Mouse (Mus musculus): ENCODE results near the gene Nckap5. TPM values are rescaled to one million over a fixed set of nuclear protein-coding genes. Genes with fewer than 3 reads are reported as not detected.

The Nckap5 gene
- polyA plus RNA-seq, 1 experiment from 2014 or later: 6.2 TPM

GRCm38 (mm10) chr1:126760386-126760785, 70.2 kb downstream of the Nckap5 start:
- H3K4me1 ChIP-seq (ENCODE audit: control insufficient read depth, insufficient read depth, low read length): no peaks in the 10 kb centered on the region
- H3K4me2 ChIP-seq (ENCODE audit: low read depth, low read length): no peak overlapping the region
- DNase-seq (ENCODE audit: low spot score) (no peak), ATAC-seq (ENCODE audit: low read depth) (no peak)
- no peaks in the 10 kb centered on the region for H3K27me3 ChIP-seq (replicated peaks; ENCODE audit: control insufficient read depth, insufficient read depth, low read length)
- no peak overlapping the region for H3K9ac ChIP-seq (ENCODE audit: low read depth, low read length)
- H3K9me3 ChIP-seq (ENCODE audit: control insufficient read depth, low read length): no peaks in the 10 kb centered on the region
- H3K27ac ChIP-seq (replicated peaks; ENCODE audit: low read depth, low read length): no peak overlapping the region
- H3K36me3 ChIP-seq (ENCODE audit: control insufficient read depth, insufficient read depth, low read length): no peaks in the 10 kb centered on the region
- H3K4me3 ChIP-seq (ENCODE audit: low read depth, low read length): no peak overlapping the region
- 74% methylated on average over 2 of the region's 2 CpGs for WGBS

GRCm38 (mm10) chr1:126755682-126756081, 74.9 kb downstream of the Nckap5 start:
- DNase-seq (ENCODE audit: low spot score) (no peak), ATAC-seq (ENCODE audit: low read depth) (no peak)
- no peaks in the 10 kb centered on the region for H3K9me3 ChIP-seq (ENCODE audit: control insufficient read depth, low read length)
- H3K36me3 ChIP-seq (ENCODE audit: control insufficient read depth, insufficient read depth, low read length): no peaks in the 10 kb centered on the region
- H3K4me2 ChIP-seq (ENCODE audit: low read depth, low read length): no peak overlapping the region
- H3K4me1 ChIP-seq (ENCODE audit: control insufficient read depth, insufficient read depth, low read length): no peaks in the 10 kb centered on the region
- 68% methylated on average over 5 of the region's 5 CpGs for WGBS
- H3K27ac ChIP-seq (replicated peaks; ENCODE audit: low read depth, low read length): no peak overlapping the region
- no peaks in the 10 kb centered on the region for H3K27me3 ChIP-seq (replicated peaks; ENCODE audit: control insufficient read depth, insufficient read depth, low read length)
- no peak overlapping the region for H3K4me3 ChIP-seq (ENCODE audit: low read depth, low read length)
- no peak overlapping the region for H3K9ac ChIP-seq (ENCODE audit: low read depth, low read length)

- ATAC-seq (ENCODE audit: low read depth) (no peak), DNase-seq (ENCODE audit: low spot score) (no peak)
- Histone ChIP-seq H3K27me3 (replicated peaks; ENCODE audit: control insufficient read depth, insufficient read depth, low read length) (no peaks in the 10 kb centered on the region), H3K36me3 (ENCODE audit: control insufficient read depth, insufficient read depth, low read length) (no peaks in the 10 kb centered on the region), H3K4me1 (ENCODE audit: control insufficient read depth, insufficient read depth, low read length) (no peaks in the 10 kb centered on the region), H3K4me2 (ENCODE audit: low read depth, low read length) (no peak overlapping the region), H3K27ac (replicated peaks; ENCODE audit: low read depth, low read length) (no peak overlapping the region), H3K9me3 (ENCODE audit: control insufficient read depth, low read length) (no peaks in the 10 kb centered on the region), H3K9ac (ENCODE audit: low read depth, low read length) (no peak overlapping the region), H3K4me3 (ENCODE audit: low read depth, low read length) (no peak overlapping the region)
Measured at GRCm38 (mm10) chr1:126753611-126754010, 77.0 kb downstream of the Nckap5 start.

- Histone ChIP-seq H3K36me3 (ENCODE audit: control insufficient read depth, insufficient read depth, low read length) (no peaks in the 10 kb centered on the region), H3K27ac (replicated peaks; ENCODE audit: low read depth, low read length) (no peak overlapping the region; the same call in 1 of the 2 replicates), H3K9me3 (ENCODE audit: control insufficient read depth, low read length) (no peaks in the 10 kb centered on the region), H3K27me3 (replicated peaks; ENCODE audit: control insufficient read depth, insufficient read depth, low read length) (no peaks in the 10 kb centered on the region), H3K4me3 (ENCODE audit: low read depth, low read length) (no peak overlapping the region), H3K4me1 (ENCODE audit: control insufficient read depth, insufficient read depth, low read length) (no peaks in the 10 kb centered on the region), H3K4me2 (ENCODE audit: low read depth, low read length) (no peak overlapping the region), H3K9ac (ENCODE audit: low read depth, low read length) (no peak overlapping the region)
- WGBS: 72% methylated on average over 13 of the region's 13 CpGs
- ATAC-seq (ENCODE audit: low read depth): no peak
- DNase-seq (ENCODE audit: low spot score): no peak
Measured at GRCm38 (mm10) chr1:126752247-126753037, 78.2 kb downstream of the Nckap5 start.

GRCm38 (mm10) chr1:126751137-126751536, 79.5 kb downstream of the Nckap5 start:
- WGBS: 63% methylated on average over 6 of the region's 6 CpGs
- DNase-seq (ENCODE audit: low spot score) (no peak), ATAC-seq (ENCODE audit: low read depth) (no peak)

GRCm38 (mm10) chr1:126750156-126750555, 80.4 kb downstream of the Nckap5 start:
- Histone ChIP-seq H3K36me3 (ENCODE audit: control insufficient read depth, insufficient read depth, low read length) (no peaks in the 10 kb centered on the region), H3K4me3 (ENCODE audit: low read depth, low read length) (no peak overlapping the region), H3K4me1 (ENCODE audit: control insufficient read depth, insufficient read depth, low read length) (no peaks in the 10 kb centered on the region), H3K4me2 (ENCODE audit: low read depth, low read length) (no peak overlapping the region), H3K9ac (ENCODE audit: low read depth, low read length) (no peak overlapping the region), H3K9me3 (ENCODE audit: control insufficient read depth, low read length) (no peaks in the 10 kb centered on the region), H3K27me3 (replicated peaks; ENCODE audit: control insufficient read depth, insufficient read depth, low read length) (no peaks in the 10 kb centered on the region), H3K27ac (replicated peaks; ENCODE audit: low read depth, low read length) (no peak overlapping the region)
- no peak for ATAC-seq (ENCODE audit: low read depth)
- DNase-seq (ENCODE audit: low spot score): no peak
- WGBS: 85% methylated on average over 3 of the region's 3 CpGs

More at GRCm38 (mm10) chr1:126751137-126751536, 79.5 kb downstream of the Nckap5 start:
- H3K36me3 ChIP-seq (ENCODE audit: control insufficient read depth, insufficient read depth, low read length): no peaks in the 10 kb centered on the region
- H3K4me3 ChIP-seq (ENCODE audit: low read depth, low read length): no peak overlapping the region
- no peaks in the 10 kb centered on the region for H3K9me3 ChIP-seq (ENCODE audit: control insufficient read depth, low read length)
- no peak overlapping the region for H3K9ac ChIP-seq (ENCODE audit: low read depth, low read length)
- no peak overlapping the region for H3K4me2 ChIP-seq (ENCODE audit: low read depth, low read length)
- H3K4me1 ChIP-seq (ENCODE audit: control insufficient read depth, insufficient read depth, low read length): no peaks in the 10 kb centered on the region
- no peaks in the 10 kb centered on the region for H3K27me3 ChIP-seq (replicated peaks; ENCODE audit: control insufficient read depth, insufficient read depth, low read length)
- no peak overlapping the region for H3K27ac ChIP-seq (replicated peaks; ENCODE audit: low read depth, low read length)

- no peaks in the 10 kb centered on the region for H3K4me1 ChIP-seq (ENCODE audit: control insufficient read depth, insufficient read depth, low read length)
- H3K9me3 ChIP-seq (ENCODE audit: control insufficient read depth, low read length): no peaks in the 10 kb centered on the region
- no peak overlapping the region for H3K9ac ChIP-seq (ENCODE audit: low read depth, low read length)
- no peak overlapping the region for H3K27ac ChIP-seq (replicated peaks; ENCODE audit: low read depth, low read length)
- no peak overlapping the region for H3K4me2 ChIP-seq (ENCODE audit: low read depth, low read length)
- DNase-seq (ENCODE audit: low spot score): no peak
- H3K36me3 ChIP-seq (ENCODE audit: control insufficient read depth, insufficient read depth, low read length): no peaks in the 10 kb centered on the region
- no peaks in the 10 kb centered on the region for H3K27me3 ChIP-seq (replicated peaks; ENCODE audit: control insufficient read depth, insufficient read depth, low read length)
- no peak overlapping the region for H3K4me3 ChIP-seq (ENCODE audit: low read depth, low read length)
- no peak for ATAC-seq (ENCODE audit: low read depth)
- WGBS: 84% methylated on average over 2 of the region's 4 CpGs
Measured at GRCm38 (mm10) chr1:126747914-126748313, 82.7 kb downstream of the Nckap5 start.

- 52% methylated on average over 4 of the region's 4 CpGs for WGBS
- no peak overlapping the region for H3K9ac ChIP-seq (ENCODE audit: low read depth, low read length)
- H3K4me2 ChIP-seq (ENCODE audit: low read depth, low read length): no peak overlapping the region
- no peak overlapping the region for H3K27ac ChIP-seq (replicated peaks; ENCODE audit: low read depth, low read length)
- DNase-seq (ENCODE audit: low spot score) (no peak), ATAC-seq (ENCODE audit: low read depth) (no peak)
- no peaks in the 10 kb centered on the region for H3K4me1 ChIP-seq (ENCODE audit: control insufficient read depth, insufficient read depth, low read length)
- no peaks in the 10 kb centered on the region for H3K9me3 ChIP-seq (ENCODE audit: control insufficient read depth, low read length)
- no peaks in the 10 kb centered on the region for H3K27me3 ChIP-seq (replicated peaks; ENCODE audit: control insufficient read depth, insufficient read depth, low read length)
- no peak overlapping the region for H3K4me3 ChIP-seq (ENCODE audit: low read depth, low read length)
- no peaks in the 10 kb centered on the region for H3K36me3 ChIP-seq (ENCODE audit: control insufficient read depth, insufficient read depth, low read length)
Measured at GRCm38 (mm10) chr1:126745482-126746136, 85.0 kb downstream of the Nckap5 start.
